Mouse (Mus musculus): Measurements from ENCODE around the gene Scube2.

Gene Scube2

GRCm38 (mm10) chr7:109865370-109866229 is at the start of gene Scube2:
Gene Scube2, minus strand, starts transcription at chr7:109865679.
- peak; percentile 22 for DNase-seq (ENCODE audit: low spot score)

GRCm38 (mm10) chr7:109906165-109906564 is 40.7 kb upstream of the Scube2 start:
- no peak for DNase-seq (ENCODE audit: low spot score)

GRCm38 (mm10) chr7:109900921-109901320 is 35.4 kb upstream of the Scube2 start:
- DNase-seq (ENCODE audit: low spot score), result no peak

GRCm38 (mm10) chr7:109898911-109899310 is 33.4 kb upstream of the Scube2 start:
- no peak for DNase-seq (ENCODE audit: low spot score)

- peak; percentile 19 for DNase-seq (ENCODE audit: low spot score)
Measured at GRCm38 (mm10) chr7:109892530-109892929, 27.1 kb upstream of the Scube2 start.

GRCm38 (mm10) chr7:109891786-109892185 is 26.3 kb upstream of the Scube2 start:
- no peak for DNase-seq (ENCODE audit: low spot score)

GRCm38 (mm10) chr7:109890256-109890655 is 24.8 kb upstream of the Scube2 start:
- DNase-seq (ENCODE audit: low spot score), result no peak

GRCm38 (mm10) chr7:109889300-109889699 is 23.8 kb upstream of the Scube2 start:
- DNase-seq (ENCODE audit: low spot score), result no peak

- DNase-seq (ENCODE audit: low spot score), result no peak
Measured at GRCm38 (mm10) chr7:109886249-109886648, 20.8 kb upstream of the Scube2 start.

- no peak for DNase-seq (ENCODE audit: low spot score)
Measured at GRCm38 (mm10) chr7:109882574-109882973, 17.1 kb upstream of the Scube2 start.

- no peak for DNase-seq (ENCODE audit: low spot score)
Measured at GRCm38 (mm10) chr7:109881561-109882099, 16.2 kb upstream of the Scube2 start.

- no peak for DNase-seq (ENCODE audit: low spot score)
Measured at GRCm38 (mm10) chr7:109879158-109879557, 13.7 kb upstream of the Scube2 start.

- no peak for DNase-seq (ENCODE audit: low spot score)
Measured at GRCm38 (mm10) chr7:109876085-109876484, 10.6 kb upstream of the Scube2 start.

GRCm38 (mm10) chr7:109875598-109875997 is 10.1 kb upstream of the Scube2 start:
- no peak for DNase-seq (ENCODE audit: low spot score)

GRCm38 (mm10) chr7:109875033-109875432 is 9.6 kb upstream of the Scube2 start:
- DNase-seq (ENCODE audit: low spot score), result no peak

GRCm38 (mm10) chr7:109873170-109873569 is 7.7 kb upstream of the Scube2 start:
- no peak for DNase-seq (ENCODE audit: low spot score)

- DNase-seq (ENCODE audit: low spot score), result no peak
Measured at GRCm38 (mm10) chr7:109871232-109871631, 5.8 kb upstream of the Scube2 start.

GRCm38 (mm10) chr7:109868498-109868897 is 3.0 kb upstream of the Scube2 start:
- no peak for DNase-seq (ENCODE audit: low spot score)

GRCm38 (mm10) chr7:109866643-109867042 is 1.2 kb upstream of the Scube2 start:
- no peak for DNase-seq (ENCODE audit: low spot score)

GRCm38 (mm10) chr7:109863561-109863960 is 1.9 kb downstream of the Scube2 start:
- no peak for DNase-seq (ENCODE audit: low spot score)

- no peak for DNase-seq (ENCODE audit: low spot score)
Measured at GRCm38 (mm10) chr7:109860162-109860561, 5.3 kb downstream of the Scube2 start.

- DNase-seq (ENCODE audit: low spot score), result no peak
Measured at GRCm38 (mm10) chr7:109859354-109859753, 6.1 kb downstream of the Scube2 start.

- DNase-seq (ENCODE audit: low spot score), result no peak
Measured at GRCm38 (mm10) chr7:109852752-109853212, 12.7 kb downstream of the Scube2 start.

Data from ovary, postnatal 10 days (tissue).